Mouse (Mus musculus) T-helper 17 cell (primary cell): ENCODE measurements around the gene Rnf26.

Source experiments
- in situ Hi-C, 2 experiments: fragments of 300-600 bp; cut with MboI, MseI; formaldehyde crosslinking; loops; 1 replicate in 1 of 2; 2 replicates in 1 of 2; pipeline ENCODE4 v1.15.1; 2025; ENCODE audit warnings: high pct_unique_total_duplicates in 2 of 2

Gene Rnf26

GRCm38 (mm10) chr9:44113105-44113789, at the start of gene Rnf26, which contains the start of gene Gm49380:
TSS of gene Rnf26 (minus strand) at chr9:44113517.
TSS of gene Gm49380 (minus strand) at chr9:44113500.
- in situ Hi-C loops = no loop called here

GRCm38 (mm10) chr9:44159886-44160285, 46.6 kb upstream of the Rnf26 start:
- in situ Hi-C loops = loop anchor here in 1 of 2 experiments (5.0 kb wide), 1 partner anchor 117 kb away; no protein-coding TSS in a partner anchor

GRCm38 (mm10) chr9:44147290-44147689, 34.0 kb upstream of the Rnf26 start:
- in situ Hi-C loops = loop anchor here in 1 of 2 experiments (5.0 kb wide), 1 partner anchor 35 kb away; no protein-coding TSS in a partner anchor

- in situ Hi-C loops = loop anchor here in 1 of 2 experiments (5.0 kb wide), 1 partner anchor 38 kb away; no protein-coding TSS in a partner anchor
These were observed 31.4 kb upstream of the Rnf26 start for GRCm38 (mm10) chr9:44144718-44145060.

GRCm38 (mm10) chr9:44144023-44144717, 30.9 kb upstream of the Rnf26 start:
- in situ Hi-C loops = no loop called here

GRCm38 (mm10) chr9:44143421-44143820, 30.1 kb upstream of the Rnf26 start:
- in situ Hi-C loops = no loop called here

- in situ Hi-C loops = no loop called here
These were observed 28.6 kb upstream of the Rnf26 start for GRCm38 (mm10) chr9:44141951-44142350.

- in situ Hi-C loops = no loop called here
These were observed 24.5 kb upstream of the Rnf26 start for GRCm38 (mm10) chr9:44137846-44138245.

- in situ Hi-C loops = no loop called here
These were observed 22.6 kb upstream of the Rnf26 start for GRCm38 (mm10) chr9:44135731-44136411.

- in situ Hi-C loops = loop anchor here in 1 of 2 experiments (5.0 kb wide), 1 partner anchor 127 kb away; no protein-coding TSS in a partner anchor
These were observed 21.8 kb upstream of the Rnf26 start for GRCm38 (mm10) chr9:44134851-44135730.

- in situ Hi-C loops = loop anchor here in 1 of 2 experiments (5.0 kb wide), 1 partner anchor 128 kb away; no protein-coding TSS in a partner anchor
These were observed 21.0 kb upstream of the Rnf26 start, which contains the start of gene Mcam for GRCm38 (mm10) chr9:44134101-44134850. TSS of gene Mcam (plus strand) at chr9:44134469.

GRCm38 (mm10) chr9:44133287-44133686, 20.0 kb upstream of the Rnf26 start:
- in situ Hi-C loops = loop anchor here in 1 of 2 experiments (5.0 kb wide), 1 partner anchor 129 kb away; no protein-coding TSS in a partner anchor

GRCm38 (mm10) chr9:44132200-44132599, 18.9 kb upstream of the Rnf26 start:
- in situ Hi-C loops = loop anchor here in 1 of 2 experiments (5.0 kb wide), 1 partner anchor 130 kb away; no protein-coding TSS in a partner anchor

GRCm38 (mm10) chr9:44131276-44131590, 17.9 kb upstream of the Rnf26 start:
- in situ Hi-C loops = loop anchor here in 1 of 2 experiments (5.0 kb wide), 1 partner anchor 131 kb away; no protein-coding TSS in a partner anchor

GRCm38 (mm10) chr9:44130581-44131275, 17.4 kb upstream of the Rnf26 start:
- in situ Hi-C loops = loop anchor here in 1 of 2 experiments (5.0 kb wide), 1 partner anchor 132 kb away; no protein-coding TSS in a partner anchor

GRCm38 (mm10) chr9:44130034-44130433, 16.7 kb upstream of the Rnf26 start:
- in situ Hi-C loops = loop anchor here in 1 of 2 experiments (5.0 kb wide), 1 partner anchor 132 kb away; no protein-coding TSS in a partner anchor

- in situ Hi-C loops = loop anchor here (5.0 to 10.0 kb wide), 2 partner anchors 133 to 225 kb away; no protein-coding TSS in a partner anchor
These were observed 16.3 kb upstream of the Rnf26 start for GRCm38 (mm10) chr9:44129633-44130032.

- in situ Hi-C loops = loop anchor here in 1 of 2 experiments (10.0 kb wide), 1 partner anchor 227 kb away; no protein-coding TSS in a partner anchor
These were observed 14.1 kb upstream of the Rnf26 start for GRCm38 (mm10) chr9:44127351-44127801.

GRCm38 (mm10) chr9:44126746-44127145, 13.4 kb upstream of the Rnf26 start:
- in situ Hi-C loops = loop anchor here in 1 of 2 experiments (10.0 kb wide), 1 partner anchor 228 kb away; no protein-coding TSS in a partner anchor
